Mouse (Mus musculus): Measurements from ENCODE around the gene Tacr3. TPM values are rescaled to one million over a fixed set of nuclear protein-coding genes. Genes with fewer than 3 reads are reported as not detected.

Gene Tacr3
- 0.59 and 0.82 TPM in 2 replicates for polyA plus RNA-seq (2014; fragmentation: Nextera tagmentation; extraction: Ambion mirVana)

- Histone ChIP-seq H3K27ac (replicated peaks; ENCODE audit: low read depth, low read length) (no peak within 1 kb of the TSS), H3K4me1 (ENCODE audit: control insufficient read depth, insufficient read depth, low read length) (no peaks in the 10 kb centered on the region), H3K9me3 (replicated peaks; ENCODE audit: control insufficient read depth, low read length) (no peaks in the 10 kb centered on the region), H3K4me3 (ENCODE audit: low read depth, low read length) (peak within 1 kb of the TSS; percentile 42), H3K36me3 (replicated peaks; ENCODE audit: control insufficient read depth, insufficient read depth, low read depth, low read length) (no peaks in the 10 kb centered on the region), H3K4me2 (ENCODE audit: low read depth, low read length) (peak within 1 kb of the TSS; percentile 94), H3K27me3 (ENCODE audit: control insufficient read depth, insufficient read depth, low read length) (peaks cover 10% of the 10 kb centered on the region; the same call in 1 of the 2 replicates), H3K9ac (replicated peaks; ENCODE audit: low read length) (peak within 1 kb of the TSS; percentile 32)
- DNase-seq (ENCODE audit: low spot score) (peak; percentile 44), ATAC-seq (replicated peaks; ENCODE audit: insufficient number of reproducible peaks, low FRiP score, low TSS enrichment, low read depth) (peak; percentile 69)
- 1% methylated on average over 36 of the region's 36 CpGs for WGBS
These were observed at the start of gene Tacr3 for GRCm38 (mm10) chr3:134828875-134829530. Tacr3 (plus strand) TSS chr3:134829007.

- Histone ChIP-seq H3K9ac (replicated peaks; ENCODE audit: low read length) (no peak overlapping the region; the same call in 1 of the 2 replicates), H3K27ac (replicated peaks; ENCODE audit: low read depth, low read length) (no peak overlapping the region), H3K4me2 (ENCODE audit: low read depth, low read length) (peak overlapping the region; percentile 94), H3K27me3 (ENCODE audit: control insufficient read depth, insufficient read depth, low read length) (peaks cover 10% of the 10 kb centered on the region; the same call in 1 of the 2 replicates), H3K4me3 (ENCODE audit: low read depth, low read length) (peak overlapping the region; percentile 42), H3K36me3 (replicated peaks; ENCODE audit: control insufficient read depth, insufficient read depth, low read depth, low read length) (no peaks in the 10 kb centered on the region), H3K9me3 (replicated peaks; ENCODE audit: control insufficient read depth, low read length) (no peaks in the 10 kb centered on the region), H3K4me1 (ENCODE audit: control insufficient read depth, insufficient read depth, low read length) (no peaks in the 10 kb centered on the region)
- ATAC-seq (replicated peaks; ENCODE audit: insufficient number of reproducible peaks, low FRiP score, low TSS enrichment, low read depth) = no peak
- DNase-seq (ENCODE audit: low spot score) = peak; percentile 1
- WGBS = 50% methylated on average over 6 of the region's 6 CpGs
These were observed 324 bp upstream of the Tacr3 start for GRCm38 (mm10) chr3:134828492-134828874.

DNA sequence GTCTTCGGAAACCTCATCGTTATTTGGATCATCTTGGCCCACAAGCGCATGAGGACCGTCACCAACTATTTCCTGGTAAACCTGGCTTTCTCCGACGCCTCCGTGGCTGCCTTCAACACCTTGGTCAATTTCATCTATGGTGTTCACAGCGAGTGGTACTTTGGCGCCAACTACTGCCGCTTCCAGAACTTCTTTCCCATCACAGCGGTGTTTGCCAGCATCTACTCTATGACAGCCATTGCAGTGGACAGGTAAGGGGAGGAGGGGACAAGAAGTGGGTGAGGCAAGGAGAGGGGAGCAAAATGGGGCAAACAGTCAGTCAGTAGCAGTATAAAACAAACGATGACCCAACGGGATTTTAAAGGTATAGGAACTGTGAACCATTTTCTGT lies 719 bp downstream of the Tacr3 start:
- WGBS = 8% methylated on average over 13 of the region's 13 CpGs
- DNase-seq (ENCODE audit: low spot score) (peak; percentile 7), ATAC-seq (replicated peaks; ENCODE audit: insufficient number of reproducible peaks, low FRiP score, low TSS enrichment, low read depth) (no peak)
- Histone ChIP-seq H3K27me3 (ENCODE audit: control insufficient read depth, insufficient read depth, low read length) (peaks cover 10% of the 10 kb centered on the region; the same call in 1 of the 2 replicates), H3K4me2 (ENCODE audit: low read depth, low read length) (peak overlapping the region; percentile 94), H3K4me1 (ENCODE audit: control insufficient read depth, insufficient read depth, low read length) (no peaks in the 10 kb centered on the region), H3K27ac (replicated peaks; ENCODE audit: low read depth, low read length) (no peak overlapping the region), H3K9ac (replicated peaks; ENCODE audit: low read length) (no peak overlapping the region; the same call in 1 of the 2 replicates), H3K9me3 (replicated peaks; ENCODE audit: control insufficient read depth, low read length) (no peaks in the 10 kb centered on the region), H3K36me3 (replicated peaks; ENCODE audit: control insufficient read depth, insufficient read depth, low read depth, low read length) (no peaks in the 10 kb centered on the region), H3K4me3 (ENCODE audit: low read depth, low read length) (peak overlapping the region; percentile 42)

DNA sequence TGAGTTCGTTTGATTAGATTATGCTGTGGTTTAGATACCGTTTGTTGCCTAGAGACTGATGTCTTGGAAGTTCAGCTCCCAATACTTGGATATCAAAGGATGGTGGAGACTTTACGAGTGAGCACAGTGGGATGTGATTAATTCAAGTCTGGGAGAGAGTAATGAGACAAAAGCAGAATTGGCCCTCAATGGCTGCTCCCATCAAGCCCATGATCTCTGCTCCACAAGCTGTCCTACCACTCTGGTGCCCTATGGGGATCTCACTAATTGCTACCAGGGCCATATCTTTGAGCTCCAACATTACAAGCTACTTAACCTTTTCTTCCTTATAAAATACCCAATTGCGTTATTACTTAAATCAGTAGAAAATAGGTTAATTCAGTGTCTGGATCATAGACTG lies 22.5 kb downstream of the Tacr3 start:
- WGBS = 56% methylated on average over 4 of the region's 4 CpGs
- Histone ChIP-seq H3K27me3 (ENCODE audit: control insufficient read depth, insufficient read depth, low read length) (no peaks in the 10 kb centered on the region), H3K36me3 (replicated peaks; ENCODE audit: control insufficient read depth, insufficient read depth, low read depth, low read length) (no peaks in the 10 kb centered on the region), H3K27ac (replicated peaks; ENCODE audit: low read depth, low read length) (no peak overlapping the region), H3K9me3 (replicated peaks; ENCODE audit: control insufficient read depth, low read length) (no peaks in the 10 kb centered on the region), H3K4me2 (ENCODE audit: low read depth, low read length) (no peak overlapping the region), H3K4me3 (ENCODE audit: low read depth, low read length) (no peak overlapping the region), H3K4me1 (ENCODE audit: control insufficient read depth, insufficient read depth, low read length) (no peaks in the 10 kb centered on the region), H3K9ac (replicated peaks; ENCODE audit: low read length) (no peak overlapping the region)
- DNase-seq (ENCODE audit: low spot score) (no peak), ATAC-seq (replicated peaks; ENCODE audit: insufficient number of reproducible peaks, low FRiP score, low TSS enrichment, low read depth) (no peak)

GRCm38 (mm10) chr3:134877701-134878100 lies 48.9 kb downstream of the Tacr3 start:
- Histone ChIP-seq H3K4me3 (ENCODE audit: low read depth, low read length) (no peak overlapping the region), H3K27me3 (ENCODE audit: control insufficient read depth, insufficient read depth, low read length) (no peaks in the 10 kb centered on the region), H3K27ac (replicated peaks; ENCODE audit: low read depth, low read length) (no peak overlapping the region), H3K4me1 (ENCODE audit: control insufficient read depth, insufficient read depth, low read length) (no peaks in the 10 kb centered on the region), H3K4me2 (ENCODE audit: low read depth, low read length) (no peak overlapping the region), H3K9ac (replicated peaks; ENCODE audit: low read length) (no peak overlapping the region), H3K9me3 (replicated peaks; ENCODE audit: control insufficient read depth, low read length) (no peaks in the 10 kb centered on the region), H3K36me3 (replicated peaks; ENCODE audit: control insufficient read depth, insufficient read depth, low read depth, low read length) (no peaks in the 10 kb centered on the region)
- ATAC-seq (replicated peaks; ENCODE audit: insufficient number of reproducible peaks, low FRiP score, low TSS enrichment, low read depth) = no peak
- DNase-seq (ENCODE audit: low spot score) = no peak
- 85% methylated on average over 1 of the region's 1 CpGs for WGBS

- Histone ChIP-seq H3K27ac (replicated peaks; ENCODE audit: low read depth, low read length) (no peak overlapping the region), H3K36me3 (replicated peaks; ENCODE audit: control insufficient read depth, insufficient read depth, low read depth, low read length) (no peaks in the 10 kb centered on the region), H3K4me3 (ENCODE audit: low read depth, low read length) (no peak overlapping the region), H3K27me3 (ENCODE audit: control insufficient read depth, insufficient read depth, low read length) (no peaks in the 10 kb centered on the region), H3K9me3 (replicated peaks; ENCODE audit: control insufficient read depth, low read length) (no peaks in the 10 kb centered on the region), H3K4me2 (ENCODE audit: low read depth, low read length) (no peak overlapping the region), H3K4me1 (ENCODE audit: control insufficient read depth, insufficient read depth, low read length) (no peaks in the 10 kb centered on the region), H3K9ac (replicated peaks; ENCODE audit: low read length) (no peak overlapping the region)
- DNase-seq (ENCODE audit: low spot score) (no peak), ATAC-seq (replicated peaks; ENCODE audit: insufficient number of reproducible peaks, low FRiP score, low TSS enrichment, low read depth) (no peak)
- WGBS = 66% methylated on average over 2 of the region's 2 CpGs
These were observed 67.0 kb downstream of the Tacr3 start for GRCm38 (mm10) chr3:134895831-134896230.

DNA sequence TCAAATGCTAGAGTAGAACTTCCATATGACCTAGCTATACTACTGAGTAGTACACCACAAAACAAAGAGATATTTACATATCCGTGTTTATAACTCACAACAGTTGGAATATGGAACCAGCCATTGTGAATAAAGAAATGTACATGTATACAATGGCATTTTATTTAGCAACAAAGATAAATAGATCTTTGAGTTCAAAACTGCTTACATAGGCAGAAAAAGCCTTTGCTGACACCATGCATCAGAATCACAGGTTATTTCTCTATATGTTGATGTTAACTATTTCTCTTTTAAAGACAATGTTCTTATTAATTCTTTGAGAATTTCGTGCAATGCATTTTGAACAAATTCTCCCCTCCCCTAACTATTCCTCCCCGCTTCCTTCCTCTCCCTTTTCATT lies 80.1 kb downstream of the Tacr3 start:
- H3K27ac ChIP-seq (replicated peaks; ENCODE audit: low read depth, low read length) = no peak overlapping the region
- H3K4me1 ChIP-seq (ENCODE audit: control insufficient read depth, insufficient read depth, low read length) = no peaks in the 10 kb centered on the region
- WGBS = 72% methylated on average over 3 of the region's 3 CpGs
- H3K4me2 ChIP-seq (ENCODE audit: low read depth, low read length) = no peak overlapping the region
- no peaks in the 10 kb centered on the region for H3K27me3 ChIP-seq (ENCODE audit: control insufficient read depth, insufficient read depth, low read length)
- no peaks in the 10 kb centered on the region for H3K36me3 ChIP-seq (replicated peaks; ENCODE audit: control insufficient read depth, insufficient read depth, low read depth, low read length)
- no peak overlapping the region for H3K4me3 ChIP-seq (ENCODE audit: low read depth, low read length)
- H3K9me3 ChIP-seq (replicated peaks; ENCODE audit: control insufficient read depth, low read length) = no peaks in the 10 kb centered on the region
- ATAC-seq (replicated peaks; ENCODE audit: insufficient number of reproducible peaks, low FRiP score, low TSS enrichment, low read depth) = no peak
- no peak overlapping the region for H3K9ac ChIP-seq (replicated peaks; ENCODE audit: low read length)
- no peak for DNase-seq (ENCODE audit: low spot score)

DNA sequence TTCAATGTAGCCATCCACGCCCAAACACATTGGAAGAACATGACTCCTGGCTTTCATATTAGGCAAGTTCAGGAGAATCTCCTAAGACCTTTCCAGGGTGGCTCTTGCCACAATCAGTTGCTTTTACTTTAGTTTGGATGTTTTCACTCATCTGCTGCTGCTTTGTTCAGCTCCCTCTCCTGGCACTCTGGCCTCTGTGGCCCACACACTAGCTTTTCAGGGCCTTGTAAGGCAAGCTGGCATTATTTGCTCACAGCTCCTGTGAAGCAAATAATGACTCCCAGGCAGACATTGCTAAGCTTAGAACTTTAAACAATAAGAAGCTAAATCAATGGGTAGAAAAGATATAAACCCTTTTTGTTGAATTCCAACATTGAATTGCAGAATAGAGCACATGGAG lies 105.9 kb downstream of the Tacr3 start:
- Histone ChIP-seq H3K4me1 (ENCODE audit: control insufficient read depth, insufficient read depth, low read length) (no peaks in the 10 kb centered on the region), H3K4me2 (ENCODE audit: low read depth, low read length) (no peak overlapping the region), H3K27ac (replicated peaks; ENCODE audit: low read depth, low read length) (no peak overlapping the region), H3K36me3 (replicated peaks; ENCODE audit: control insufficient read depth, insufficient read depth, low read depth, low read length) (no peaks in the 10 kb centered on the region), H3K27me3 (ENCODE audit: control insufficient read depth, insufficient read depth, low read length) (no peaks in the 10 kb centered on the region), H3K9ac (replicated peaks; ENCODE audit: low read length) (no peak overlapping the region), H3K4me3 (ENCODE audit: low read depth, low read length) (no peak overlapping the region), H3K9me3 (replicated peaks; ENCODE audit: control insufficient read depth, low read length) (no peaks in the 10 kb centered on the region)
- DNase-seq (ENCODE audit: low spot score) = no peak
- ATAC-seq (replicated peaks; ENCODE audit: insufficient number of reproducible peaks, low FRiP score, low TSS enrichment, low read depth) = no peak
- WGBS = 71% methylated on average over 1 of the region's 1 CpGs
